Mouse (Mus musculus) gastrocnemius, postnatal 36 days (tissue): ENCODE results near the gene Fbxw22. TPM values are rescaled to one million over a fixed set of nuclear protein-coding genes. Genes with fewer than 3 reads are reported as not detected.
"Not testable (repeated sequence)": the region's sequence is repeated elsewhere in the genome, so short reads cannot be mapped to it uniquely, and the experiment has no call there.

Experiments used
- DNase-seq, 2 experiments: peaks; one replicate each; pipeline ENCODE4 v3.0.0; 2022
- intact Hi-C: fragments of 180-260 bp; cut with DNase I; formaldehyde crosslinking; loops from one replicate; pipeline ENCODE4 v1.15.1; 2025
- long read RNA-seq, 2 experiments: library from polyadenylated mRNA; stranded (forward); transcript quantifications; one replicate each; pipeline ENCODE4 v2.0.0; 2021
- total RNA-seq, 2 experiments: library from RNA; stranded (reverse); gene quantifications; 2 replicates each; pipeline ENCODE4 v1.2.3; 2021

The Fbxw22 gene
- not detected for total RNA-seq
- long read RNA-seq, experiment 1, result 0 reads
- long read RNA-seq, experiment 2, result 0 reads

GRCm38 (mm10) chr9:109404196-109404595, at the start of gene Fbxw22:
TSS of gene Fbxw22 (minus strand) at chr9:109404296.
- intact Hi-C loops, DNase-seq: not testable (repeated sequence)

- no peak for DNase-seq
- intact Hi-C loops, result no loop called here
Measured at GRCm38 (mm10) chr9:109449040-109449439, 44.9 kb upstream of the Fbxw22 start, which contains the start of gene Fbxw16. TSS of gene Fbxw16 (minus strand) at chr9:109449140.

DNA sequence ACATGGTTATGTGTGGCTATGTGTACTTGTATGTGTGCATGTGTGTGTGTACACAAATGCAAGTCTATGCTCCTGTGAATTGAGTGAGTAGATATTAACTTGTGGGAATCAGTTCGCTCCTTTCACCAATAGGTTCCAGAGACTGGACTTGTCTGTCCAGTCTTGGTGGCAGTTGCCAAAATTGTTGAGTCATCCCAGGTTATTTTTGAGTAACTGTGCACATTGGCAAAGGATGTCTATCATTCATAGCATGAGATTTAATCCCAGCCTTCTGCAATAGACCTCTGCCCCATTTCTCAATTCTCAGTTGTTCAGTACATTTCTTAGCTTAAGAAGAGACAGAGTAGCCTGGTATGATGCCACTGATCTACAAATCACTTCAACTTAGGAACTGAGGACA, 28.9 kb upstream of the Fbxw22 start:
- DNase-seq, result no peak
- intact Hi-C loops, result no loop called here

DNA sequence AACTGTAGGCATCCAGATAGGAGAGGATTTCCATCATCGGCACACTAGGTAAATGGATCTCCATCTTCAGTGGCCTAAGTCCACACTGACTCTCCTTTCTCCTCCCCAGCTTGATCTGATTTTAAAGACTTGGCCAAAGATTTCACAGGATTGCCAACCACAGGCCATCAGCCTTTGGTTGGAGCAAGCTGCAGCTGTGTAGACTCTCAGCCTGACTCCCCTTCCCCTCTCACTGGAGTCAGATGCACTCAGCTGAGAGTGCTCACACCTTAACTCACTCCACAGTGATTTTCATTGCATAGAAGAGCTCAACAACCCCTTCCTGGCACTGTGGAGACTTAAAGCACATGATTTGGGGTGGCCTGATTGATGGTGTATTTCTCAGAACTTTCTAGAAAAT, 64.5 kb downstream of the Fbxw22 start, which contains the start of gene Fbxw28:
TSS of gene Fbxw28 (minus strand) at position 101 of the 400 bp plus-strand sequence.
- DNase-seq, intact Hi-C loops: not testable (repeated sequence)

Other genes starting within 250 kb of the Fbxw22 start
- not detected for gene Fbxw21, start 242.3 kb downstream of the Fbxw22 start, total RNA-seq
- gene Fbxw13, start 208.3 kb downstream of the Fbxw22 start, total RNA-seq, result not detected
- not detected for gene Fbxw20, start 169.5 kb downstream of the Fbxw22 start, total RNA-seq
- gene Fbxw14, start 116.6 kb downstream of the Fbxw22 start, total RNA-seq, result not detected
- gene Fbxw28, start 64.6 kb downstream of the Fbxw22 start, total RNA-seq, result not detected
- gene Fbxw16, start 44.8 kb upstream of the Fbxw22 start, total RNA-seq, result not detected
- gene Fbxw19, start 91.6 kb upstream of the Fbxw22 start, total RNA-seq, result not detected
- not detected for gene Fbxw15, start 164.0 kb upstream of the Fbxw22 start, total RNA-seq
- not detected for gene Fbxw24, start 221.8 kb upstream of the Fbxw22 start, total RNA-seq